Mouse (Mus musculus): ENCODE measurements at regions not wholly inside any gene's neighbourhood (a gene's known extent, or its start where the extent isn't known, plus 50 kb on each side); places are given as distances from the start of the nearest gene placed in this dataset.

GRCm38 (mm10) chr16:9260966-9261365 is 431.1 kb downstream of the 1810013L24Rik start:
- DNase-seq, result no peak

- DNase-seq, result no peak
Measured at GRCm38 (mm10) chr16:9264554-9265145, 434.8 kb downstream of the 1810013L24Rik start.

- DNase-seq, result no peak
Measured at GRCm38 (mm10) chr16:9267204-9267603, 437.3 kb downstream of the 1810013L24Rik start.

GRCm38 (mm10) chr16:9270099-9270498 is 440.2 kb downstream of the 1810013L24Rik start:
- no peak for DNase-seq

GRCm38 (mm10) chr16:9270671-9271070 is 440.8 kb downstream of the 1810013L24Rik start:
- DNase-seq, result no peak

- peak; percentile 9 for DNase-seq
Measured at GRCm38 (mm10) chr16:9273751-9274300, 443.9 kb downstream of the 1810013L24Rik start.

GRCm38 (mm10) chr16:9274583-9275100 is 444.7 kb downstream of the 1810013L24Rik start:
- peak; percentile 7 for DNase-seq

GRCm38 (mm10) chr16:9275426-9275825 is 445.5 kb downstream of the 1810013L24Rik start:
- DNase-seq, result no peak

GRCm38 (mm10) chr16:9277064-9277463 is 447.2 kb downstream of the 1810013L24Rik start:
- no peak for DNase-seq

- no peak for DNase-seq
Measured at GRCm38 (mm10) chr16:9279726-9280125, 449.8 kb downstream of the 1810013L24Rik start.

- no peak for DNase-seq
Measured at GRCm38 (mm10) chr16:9280431-9280830, 450.5 kb downstream of the 1810013L24Rik start.

- peak; percentile 67 for DNase-seq
Measured at GRCm38 (mm10) chr16:9280931-9281330, 451.0 kb downstream of the 1810013L24Rik start.

- no peak for DNase-seq
Measured at GRCm38 (mm10) chr16:9284423-9284822, 454.5 kb downstream of the 1810013L24Rik start.

- DNase-seq, result no peak
Measured at GRCm38 (mm10) chr16:9285921-9286320, 456.0 kb downstream of the 1810013L24Rik start.

GRCm38 (mm10) chr16:9287557-9287956 is 457.7 kb downstream of the 1810013L24Rik start:
- DNase-seq, result no peak

- DNase-seq, result peak; percentile 4
Measured at GRCm38 (mm10) chr16:9291356-9292020, 461.6 kb downstream of the 1810013L24Rik start.

- no peak for DNase-seq
Measured at GRCm38 (mm10) chr16:9303134-9303533, 473.2 kb downstream of the 1810013L24Rik start.

GRCm38 (mm10) chr16:9304079-9304478 is 474.2 kb downstream of the 1810013L24Rik start:
- no peak for DNase-seq

GRCm38 (mm10) chr16:9310744-9311143 is 480.8 kb downstream of the 1810013L24Rik start:
- DNase-seq, result no peak

GRCm38 (mm10) chr16:9335626-9336025 is 505.7 kb downstream of the 1810013L24Rik start:
- no peak for DNase-seq

GRCm38 (mm10) chr16:9336063-9336462 is 506.2 kb downstream of the 1810013L24Rik start:
- DNase-seq, result no peak

- no peak for DNase-seq
Measured at GRCm38 (mm10) chr16:9339456-9339855, 509.6 kb downstream of the 1810013L24Rik start.

GRCm38 (mm10) chr16:9341245-9341644 is 511.3 kb downstream of the 1810013L24Rik start:
- no peak for DNase-seq

- no peak for DNase-seq
Measured at GRCm38 (mm10) chr16:9353811-9354210, 523.9 kb downstream of the 1810013L24Rik start.

Data from embryo, embryonic 11 days (tissue).